Mouse (Mus musculus) myocyte (in vitro differentiated cells): ENCODE data around the gene Map1b.

Source experiments
- E2F4 ChIP-seq: IDR thresholded peaks from one replicate; pipeline ENCODE4 v1.6.1; 2011; ENCODE audit warnings: mild to moderate bottlenecking, control low read depth, moderate library complexity; ENCODE audit not compliant: insufficient read depth
- MYOD1 ChIP-seq, 3 experiments: IDR thresholded peaks; one replicate each; pipeline ENCODE4 v1.6.1; 2011; ENCODE audit warnings: control low read depth in 2 of 3, low read depth in 2 of 3, mild to moderate bottlenecking in 2 of 3, moderate library complexity in 1 of 3; ENCODE audit not compliant: insufficient read length in 2 of 3, control insufficient read depth in 1 of 3
- MYOG ChIP-seq, 3 experiments: IDR thresholded peaks; one replicate each; pipeline ENCODE4 v1.6.1; 2011; ENCODE audit warnings: control low read depth in 2 of 3, low read depth in 2 of 3, mild to moderate bottlenecking in 2 of 3; ENCODE audit not compliant: insufficient read length in 2 of 3, control insufficient read depth in 1 of 3, insufficient read depth in 1 of 3
- POLR2A ChIP-seq: IDR thresholded peaks from one replicate; pipeline ENCODE4 v1.6.1; 2011; ENCODE audit warnings: low read depth, mild to moderate bottlenecking, control low read depth, moderate library complexity; ENCODE audit not compliant: insufficient read length
- POLR2AphosphoS2 ChIP-seq: IDR thresholded peaks from one replicate; pipeline ENCODE4 v1.6.1; 2011; ENCODE audit warnings: low read depth, control low read depth; ENCODE audit not compliant: insufficient read length

DNA sequence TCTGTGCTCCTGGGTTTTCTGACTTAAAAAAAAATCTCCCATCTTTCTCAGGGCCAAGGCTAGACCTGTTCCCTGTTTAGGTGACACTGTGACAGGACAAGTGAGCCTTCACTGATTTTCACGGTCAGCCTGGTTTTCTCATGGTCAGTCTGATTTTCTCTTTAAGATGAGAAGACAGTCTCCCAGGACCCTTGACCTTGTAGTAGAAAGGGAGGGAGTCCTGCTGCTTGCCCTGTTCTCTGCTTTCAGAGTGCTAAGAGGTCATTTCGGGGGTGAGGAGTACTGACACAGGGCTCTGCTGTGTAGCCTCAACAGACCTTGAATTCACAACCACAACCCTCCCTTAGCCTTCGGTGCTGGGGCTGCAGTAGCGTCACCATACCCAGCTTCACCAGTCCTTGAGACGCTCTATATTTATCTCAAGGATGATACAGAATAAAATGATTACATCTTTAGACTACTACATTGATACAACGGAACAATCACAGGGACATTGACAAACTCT, 49.5 kb downstream of the Map1b start:
- TF ChIP-seq POLR2A (no peak), MYOD1 (IDR thresholded peaks at IDR 0.05; ENCODE audit: control insufficient read depth in 1 of 3, insufficient read length in 2 of 3, low read depth in 2 of 3) (no peak), E2F4 (no peak), MYOG (IDR thresholded peaks at IDR 0.05; ENCODE audit: control insufficient read depth in 1 of 3, insufficient read depth in 1 of 3, insufficient read length in 2 of 3, low read depth in 2 of 3) (no peak), POLR2AphosphoS2 (no peak)
